Mouse (Mus musculus): Measurements from ENCODE around the gene Gm49359.
"Not testable (repeated sequence)": the region's sequence is repeated elsewhere in the genome, so short reads cannot be mapped to it uniquely, and the experiment has no call there.

Gm49359 gene

GRCm38 (mm10) chr13:62466424-62467334 is at the start of gene Gm49359:
Gene Gm49359, minus strand, starts transcription at chr13:62466832.
- DNase-seq: peak; percentile 90

GRCm38 (mm10) chr13:62510641-62511420 is 44.2 kb upstream of the Gm49359 start:
- DNase-seq: not testable (repeated sequence)

- DNase-seq: not testable (repeated sequence)
These were observed 6.0 kb upstream of the Gm49359 start for GRCm38 (mm10) chr13:62472661-62473060.

DNA sequence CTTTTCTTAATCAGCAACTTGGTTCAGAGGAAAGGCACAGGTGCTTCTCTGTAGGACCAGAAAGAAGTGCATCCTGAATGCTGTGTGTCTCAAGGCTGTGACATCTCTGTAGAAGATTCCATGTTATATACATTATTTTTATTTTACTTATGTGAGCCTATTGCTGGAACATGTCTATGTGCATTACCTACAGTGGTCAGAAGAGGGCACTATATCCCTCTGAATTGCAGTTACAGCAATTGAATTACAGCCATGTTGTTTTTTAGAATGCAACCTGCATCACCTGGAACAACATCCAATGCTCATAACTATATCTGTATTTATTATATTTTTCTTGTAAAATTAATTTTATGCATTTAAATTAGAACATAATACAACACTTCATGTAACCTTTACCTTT is 3.3 kb upstream of the Gm49359 start:
- peak; percentile 21 to 32 for DNase-seq

Measured in cerebellum, postnatal 14 days (tissue).